Mouse (Mus musculus) limb, embryonic 14.5 days (tissue): ENCODE measurements at regions not wholly inside any gene's neighbourhood (a gene's known extent, or its start where the extent isn't known, plus 50 kb on each side); places are given as distances from the start of the nearest gene placed in this dataset.

Experiments
- ATAC-seq: fragments of 200-750 bp; cut with Nextera tagmentation; 2 replicates; pipeline ENCODE4 v1.8.0; 2017; ENCODE audit warnings: low read depth, moderate number of reproducible peaks, moderate TSS enrichment; ENCODE audit not compliant: low FRiP score
- DNase-seq: peaks from one replicate; pipeline ENCODE4 v3.0.0-alpha.2; 2015; ENCODE audit warnings: low spot score
- H3K27ac ChIP-seq: fragments of 300-500 bp; sonication (generic); replicated peaks from 2 replicates; pipeline ENCODE4 v1.5.1; 2014; ENCODE audit warnings: low read depth, mild to moderate bottlenecking, low read length, moderate library complexity, mixed read lengths
- H3K27me3 ChIP-seq: fragments of 300-500 bp; sonication (generic); 2 replicates; pipeline ENCODE4 v1.6.1; 2014; ENCODE audit warnings: low read length, mixed read lengths; ENCODE audit not compliant: control insufficient read depth, insufficient read depth
- H3K36me3 ChIP-seq: fragments of 300-500 bp; sonication (generic); 2 replicates; pipeline ENCODE4 v1.6.1; 2014; ENCODE audit warnings: mild to moderate bottlenecking, low read length, moderate library complexity, mixed read lengths; ENCODE audit not compliant: control insufficient read depth, insufficient read depth
- H3K4me1 ChIP-seq: fragments of 300-500 bp; sonication (generic); 2 replicates; pipeline ENCODE4 v1.6.1; 2014; ENCODE audit warnings: antibody characterized with exemption, low read length, mixed read lengths; ENCODE audit not compliant: control insufficient read depth, insufficient read depth
- H3K4me2 ChIP-seq: fragments of 300-500 bp; sonication (generic); replicated peaks from 2 replicates; pipeline ENCODE4 v1.6.1; 2014; ENCODE audit warnings: low read depth, mild to moderate bottlenecking, low read length, moderate library complexity; ENCODE audit not compliant: severe bottlenecking
- H3K4me3 ChIP-seq: fragments of 300-500 bp; sonication (generic); replicated peaks from 2 replicates; pipeline ENCODE4 v1.5.1; 2014; ENCODE audit warnings: low read length
- H3K9ac ChIP-seq: fragments of 300-500 bp; sonication (generic); 2 replicates; pipeline ENCODE4 v1.6.1; 2014; ENCODE audit warnings: mild to moderate bottlenecking, low read depth, low read length, moderate library complexity; ENCODE audit not compliant: severe bottlenecking
- H3K9me3 ChIP-seq: fragments of 300-500 bp; sonication (generic); 2 replicates; pipeline ENCODE4 v1.6.1; 2016; ENCODE audit warnings: low read length; ENCODE audit not compliant: control insufficient read depth
- POLR2A ChIP-seq: fragments of 200-500 bp; IDR thresholded peaks from 2 replicates; pipeline ENCODE4 v1.8.0; 2012; ENCODE audit warnings: inconsistent platforms, mild to moderate bottlenecking, moderate library complexity, borderline replicate concordance; ENCODE audit not compliant: insufficient read depth, insufficient read length; ENCODE audit errors: extremely low read depth
- WGBS: fragments of 180-500 bp; shearing (Covaris S2); extraction: QIAGEN DNeasy Blood & Tissue Kit; methylation state at CpG from one replicate; pipeline ENCODE4 v1.1.7; 2014; 5-methylcytosine and 5-hydroxymethylcytosine counted together

DNA sequence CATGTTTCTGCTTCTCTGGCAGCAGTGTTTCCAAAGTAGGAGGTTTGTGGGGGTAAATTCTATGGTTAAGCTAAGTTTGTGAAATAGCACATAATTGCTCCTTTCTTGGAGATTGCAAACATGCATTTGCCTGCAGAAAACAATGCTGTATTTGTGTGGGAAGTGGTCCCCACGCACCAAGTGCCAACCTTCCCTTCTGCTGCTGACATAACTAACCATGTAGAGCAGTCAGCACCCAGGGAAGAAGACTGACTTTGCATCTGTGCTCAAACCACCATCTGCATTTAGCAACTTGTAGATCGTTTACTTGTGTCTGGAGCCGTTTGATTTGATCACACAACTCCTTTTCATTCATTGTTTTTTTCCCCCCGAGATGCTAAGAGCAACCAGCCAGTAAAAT lies 161.1 kb upstream of the Vwc2 start:
- H3K4me2 ChIP-seq: no peak overlapping the region
- DNase-seq (no peak), ATAC-seq (no peak)
- no peaks in the 10 kb centered on the region for H3K4me1 ChIP-seq
- WGBS: 75% methylated on average over 4 of the region's 4 CpGs
- H3K9ac ChIP-seq: no peak overlapping the region
- no peak overlapping the region for H3K4me3 ChIP-seq
- no peak for TF ChIP-seq POLR2A
- H3K9me3 ChIP-seq: no peaks in the 10 kb centered on the region
- H3K36me3 ChIP-seq: no peaks in the 10 kb centered on the region
- H3K27ac ChIP-seq: no peak overlapping the region
- no peaks in the 10 kb centered on the region for H3K27me3 ChIP-seq
